Mouse (Mus musculus): ENCODE measurements around the gene Runx2. TPM values are rescaled to one million over a fixed set of nuclear protein-coding genes. Genes with fewer than 3 reads are reported as not detected.

The Runx2 gene
- polyA plus RNA-seq, 1 experiment from 2014 or later, result 1.3 TPM

DNA sequence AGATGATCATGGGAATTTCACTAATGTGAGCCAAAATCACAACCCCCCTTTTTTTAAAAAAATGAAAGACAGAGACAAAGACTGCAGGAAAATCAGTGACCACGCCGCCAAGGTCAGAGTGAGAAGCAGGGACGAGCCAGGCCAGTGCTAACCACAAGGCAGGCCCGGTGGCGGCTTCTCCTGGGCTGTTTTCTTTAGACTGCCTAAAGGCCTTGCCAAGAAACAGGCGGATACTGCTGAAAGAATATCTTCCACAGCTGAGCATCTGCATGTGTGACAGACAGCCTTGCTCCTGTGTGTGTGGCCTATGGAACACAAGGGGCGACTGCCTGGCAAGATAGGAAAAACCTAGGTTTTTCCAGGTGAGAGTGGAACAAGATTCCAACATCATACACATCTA, 136.8 kb downstream of the Runx2 start:
- H3K4me1 ChIP-seq, result no peaks in the 10 kb centered on the region
- no peak overlapping the region for H3K4me2 ChIP-seq
- no peak for ATAC-seq (replicated peaks; ENCODE audit: low FRiP score)
- WGBS, result 65% methylated on average over 7 of the region's 7 CpGs
- H3K9ac ChIP-seq, result no peak overlapping the region
- no peak overlapping the region for H3K27ac ChIP-seq
- no peaks in the 10 kb centered on the region for H3K27me3 ChIP-seq
- peaks cover 5% of the 10 kb centered on the region; the same call in 1 of the 2 replicates for H3K9me3 ChIP-seq (replicated peaks)
- H3K36me3 ChIP-seq, result no peaks in the 10 kb centered on the region
- H3K4me3 ChIP-seq (replicated peaks), result no peak overlapping the region

DNA sequence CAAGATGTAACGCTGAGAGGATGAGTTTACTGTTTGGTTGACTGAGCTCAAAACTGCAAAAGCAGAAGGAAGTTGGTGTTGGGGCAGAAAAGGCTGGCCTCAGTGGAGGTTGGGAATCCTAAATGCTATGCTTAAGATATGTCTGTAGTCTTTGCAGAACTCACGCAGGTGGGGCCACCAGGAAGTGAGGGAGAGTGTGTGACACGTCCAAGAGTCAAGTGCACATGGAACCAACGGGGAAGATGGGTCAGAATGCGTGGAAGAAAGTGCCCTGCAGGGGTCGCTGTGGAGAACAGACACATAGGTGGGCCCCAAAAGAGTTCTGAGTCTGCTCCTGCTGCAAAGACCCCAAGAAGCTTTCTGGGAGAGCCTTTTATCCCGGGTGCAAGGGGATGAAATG, 141.8 kb downstream of the Runx2 start:
- Histone ChIP-seq H3K4me3 (replicated peaks) (no peak overlapping the region), H3K9me3 (replicated peaks) (no peaks in the 10 kb centered on the region), H3K36me3 (no peaks in the 10 kb centered on the region), H3K4me1 (peaks cover 8% of the 10 kb centered on the region; the same call in 1 of the 2 replicates), H3K27me3 (no peaks in the 10 kb centered on the region), H3K27ac (no peak overlapping the region), H3K9ac (no peak overlapping the region), H3K4me2 (no peak overlapping the region)
- ATAC-seq (replicated peaks; ENCODE audit: low FRiP score), result no peak
- 72% methylated on average over 7 of the region's 7 CpGs for WGBS

DNA sequence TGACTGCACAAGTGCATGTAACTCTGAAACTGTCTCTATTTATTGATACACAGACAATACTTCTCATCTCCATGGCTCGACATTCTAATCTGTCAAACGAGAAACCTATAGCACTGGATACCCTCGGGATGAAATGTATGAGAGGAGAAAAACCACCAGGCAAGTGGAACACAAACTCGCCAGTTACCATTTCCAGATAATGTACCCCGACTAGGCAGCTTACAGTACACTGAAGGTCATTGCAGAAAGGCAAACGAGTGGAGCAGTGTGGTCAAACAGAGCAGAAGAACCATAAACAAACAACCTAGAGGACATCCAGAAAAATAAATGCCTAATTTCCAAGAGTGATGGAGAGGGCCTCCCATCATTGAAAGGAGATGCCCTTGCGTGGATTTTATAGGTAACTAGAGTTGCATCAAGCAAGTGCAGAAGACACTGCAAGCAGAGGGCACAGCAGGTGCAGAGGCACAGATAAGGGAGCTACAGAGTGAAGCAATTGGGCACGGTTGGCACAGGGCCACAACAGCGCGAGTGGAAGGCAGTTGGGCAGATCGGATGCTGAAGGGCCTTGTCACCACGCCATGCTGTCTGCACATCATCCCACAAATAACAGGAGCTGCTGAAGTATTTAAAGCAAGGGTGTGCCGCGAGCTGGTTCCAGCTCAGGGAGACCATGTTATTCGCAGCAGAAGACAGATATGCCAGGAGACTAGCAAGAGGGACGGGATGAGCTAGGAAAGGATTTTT, 142.5 kb downstream of the Runx2 start:
- H3K4me1 ChIP-seq, result peaks cover 8% of the 10 kb centered on the region; the same call in 1 of the 2 replicates
- 86% methylated on average over 16 of the region's 16 CpGs for WGBS
- ATAC-seq (replicated peaks; ENCODE audit: low FRiP score), result no peak

DNA sequence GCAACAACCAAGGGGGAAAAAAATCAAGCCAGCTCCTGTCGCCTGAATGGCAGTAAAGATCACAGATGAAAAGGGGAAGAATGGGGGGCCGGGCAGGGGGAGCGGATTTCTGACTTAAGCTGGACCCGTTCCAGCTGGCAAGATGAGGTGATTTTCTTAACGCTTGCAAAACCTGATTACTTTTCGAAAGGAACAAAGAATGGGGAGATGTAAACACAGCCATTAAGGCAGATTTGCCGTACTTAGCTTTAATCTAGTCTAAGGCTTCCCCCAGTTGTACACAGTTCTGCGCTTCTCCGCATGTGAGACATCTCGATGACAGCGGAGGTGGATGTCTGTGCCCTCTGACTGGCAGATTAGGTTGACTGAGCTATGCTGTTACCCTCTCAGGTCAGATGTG, 144.6 kb downstream of the Runx2 start:
- H3K9ac ChIP-seq, result no peak overlapping the region
- no peak for ATAC-seq (replicated peaks; ENCODE audit: low FRiP score)

More for the DNA sequence above, 142.5 kb downstream of the Runx2 start:
- Histone ChIP-seq H3K27me3 (no peaks in the 10 kb centered on the region), H3K4me2 (no peak overlapping the region), H3K36me3 (no peaks in the 10 kb centered on the region), H3K27ac (no peak overlapping the region), H3K4me3 (replicated peaks) (no peak overlapping the region), H3K9ac (no peak overlapping the region), H3K9me3 (replicated peaks) (no peaks in the 10 kb centered on the region)

GRCm38 (mm10) chr17:44667346-44667745, 147.3 kb downstream of the Runx2 start:
- H3K36me3 ChIP-seq, result no peaks in the 10 kb centered on the region
- no peak overlapping the region for H3K27ac ChIP-seq
- H3K4me3 ChIP-seq (replicated peaks), result no peak overlapping the region
- no peaks in the 10 kb centered on the region for H3K27me3 ChIP-seq
- H3K4me2 ChIP-seq, result no peak overlapping the region
- no peaks in the 10 kb centered on the region for H3K9me3 ChIP-seq (replicated peaks)
- H3K9ac ChIP-seq, result no peak overlapping the region
- no peak for ATAC-seq (replicated peaks; ENCODE audit: low FRiP score)
- H3K4me1 ChIP-seq, result peaks cover 8% of the 10 kb centered on the region; the same call in 1 of the 2 replicates
- whole genome bisulfite sequencing, result 77% methylated on average over 5 of the region's 5 CpGs

More for the DNA sequence above, 144.6 kb downstream of the Runx2 start:
- 45% methylated on average over 11 of the region's 11 CpGs for WGBS
- no peaks in the 10 kb centered on the region for H3K36me3 ChIP-seq
- H3K9me3 ChIP-seq (replicated peaks), result no peaks in the 10 kb centered on the region
- H3K4me2 ChIP-seq, result no peak overlapping the region
- peaks cover 8% of the 10 kb centered on the region; the same call in 1 of the 2 replicates for H3K4me1 ChIP-seq
- H3K27ac ChIP-seq, result no peak overlapping the region
- H3K4me3 ChIP-seq (replicated peaks), result no peak overlapping the region
- H3K27me3 ChIP-seq, result no peaks in the 10 kb centered on the region

DNA sequence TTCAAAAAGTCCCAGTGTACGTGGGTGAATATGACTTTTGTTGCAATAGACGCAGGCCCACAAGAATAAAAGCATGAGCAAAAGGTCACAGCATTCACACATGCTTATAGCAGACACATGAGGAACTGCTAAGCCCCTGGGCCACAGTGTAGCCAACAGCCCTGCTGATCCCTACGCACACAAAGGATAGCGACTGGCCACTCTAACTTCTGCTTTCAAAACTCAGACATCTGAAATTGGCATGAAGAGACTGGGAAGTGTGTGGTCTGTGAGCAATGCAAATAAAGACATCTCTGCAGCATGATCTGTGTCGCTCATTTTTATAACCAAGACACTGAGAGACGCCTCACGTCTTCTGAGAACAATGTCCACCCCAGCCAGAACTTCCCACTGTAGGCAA, 150.7 kb downstream of the Runx2 start:
- no peaks in the 10 kb centered on the region for H3K27me3 ChIP-seq
- H3K9ac ChIP-seq, result no peak overlapping the region
- no peaks in the 10 kb centered on the region for H3K9me3 ChIP-seq (replicated peaks)
- H3K4me2 ChIP-seq, result no peak overlapping the region
- WGBS, result 93% methylated on average over 7 of the region's 7 CpGs
- H3K27ac ChIP-seq, result no peak overlapping the region
- no peaks in the 10 kb centered on the region for H3K4me1 ChIP-seq
- no peak overlapping the region for H3K4me3 ChIP-seq (replicated peaks)
- no peaks in the 10 kb centered on the region for H3K36me3 ChIP-seq
- no peak for ATAC-seq (replicated peaks; ENCODE audit: low FRiP score)

- Histone ChIP-seq H3K9ac (no peak overlapping the region), H3K4me2 (no peak overlapping the region), H3K36me3 (no peaks in the 10 kb centered on the region), H3K4me3 (replicated peaks) (no peak overlapping the region), H3K27me3 (no peaks in the 10 kb centered on the region), H3K4me1 (no peaks in the 10 kb centered on the region), H3K27ac (no peak overlapping the region), H3K9me3 (replicated peaks) (no peaks in the 10 kb centered on the region)
- no peak for ATAC-seq (replicated peaks; ENCODE audit: low FRiP score)
- 75% methylated on average over 1 of the region's 1 CpGs for WGBS
These were observed 151.4 kb downstream of the Runx2 start for GRCm38 (mm10) chr17:44663208-44663607.

GRCm38 (mm10) chr17:44662080-44662706, 152.4 kb downstream of the Runx2 start:
- H3K4me1 ChIP-seq, result no peaks in the 10 kb centered on the region
- no peaks in the 10 kb centered on the region for H3K36me3 ChIP-seq
- no peak for ATAC-seq (replicated peaks; ENCODE audit: low FRiP score)
- no peak overlapping the region for H3K9ac ChIP-seq
- H3K27me3 ChIP-seq, result no peaks in the 10 kb centered on the region
- H3K4me3 ChIP-seq (replicated peaks), result no peak overlapping the region
- no peak overlapping the region for H3K27ac ChIP-seq
- H3K9me3 ChIP-seq (replicated peaks), result no peaks in the 10 kb centered on the region
- 81% methylated on average over 6 of the region's 6 CpGs for WGBS
- H3K4me2 ChIP-seq, result no peak overlapping the region

DNA sequence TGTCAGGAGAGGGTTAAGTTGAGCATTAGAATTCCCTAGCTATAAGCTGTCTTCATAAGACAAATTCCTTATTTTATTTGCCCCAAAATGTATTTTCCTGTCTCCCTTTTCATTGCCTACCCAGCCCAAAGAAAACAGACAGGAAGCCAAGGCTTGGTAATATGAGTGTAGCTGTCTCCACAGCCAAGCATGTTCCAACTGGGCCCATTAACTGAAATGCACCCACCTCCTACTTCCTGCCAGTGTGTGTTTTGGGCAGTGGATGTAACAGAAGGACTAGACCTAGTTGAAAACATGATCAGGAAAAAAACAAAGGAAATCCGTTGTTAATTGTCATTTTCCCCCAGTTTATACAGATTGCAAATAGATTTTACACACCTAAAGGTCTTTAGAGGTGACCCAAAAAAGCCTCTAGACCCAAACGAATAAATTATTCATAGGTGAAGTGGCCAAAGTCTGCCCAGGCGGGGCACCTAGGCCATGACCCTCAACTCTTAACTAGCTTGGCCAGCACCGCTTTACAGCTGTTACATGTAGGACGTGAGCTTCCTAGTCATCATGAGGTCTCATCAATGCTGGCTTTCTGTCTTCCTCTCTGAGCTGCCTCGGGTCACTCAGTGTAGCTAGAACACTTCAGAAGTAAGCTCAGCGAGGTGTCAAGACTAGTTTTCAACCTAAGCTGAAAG, 154.3 kb downstream of the Runx2 start:
- no peaks in the 10 kb centered on the region for H3K4me1 ChIP-seq
- H3K27ac ChIP-seq, result no peak overlapping the region
- no peak for ATAC-seq (replicated peaks; ENCODE audit: low FRiP score)
- no peaks in the 10 kb centered on the region for H3K9me3 ChIP-seq (replicated peaks)
- H3K27me3 ChIP-seq, result no peaks in the 10 kb centered on the region
- H3K4me3 ChIP-seq (replicated peaks), result no peak overlapping the region
- no peaks in the 10 kb centered on the region for H3K36me3 ChIP-seq
- WGBS, result 74% methylated on average over 7 of the region's 7 CpGs
- no peak overlapping the region for H3K4me2 ChIP-seq
- no peak overlapping the region for H3K9ac ChIP-seq

- H3K9me3 ChIP-seq (replicated peaks), result no peaks in the 10 kb centered on the region
- H3K9ac ChIP-seq, result no peak overlapping the region
- 0 out of 2 replicates have a peak, but pooled peaks cover 3% of the 10 kb centered on the region for H3K27me3 ChIP-seq
- H3K4me2 ChIP-seq, result no peak overlapping the region
- no peak for ATAC-seq (replicated peaks; ENCODE audit: low FRiP score)
- 75% methylated on average over 4 of the region's 4 CpGs for WGBS
- H3K27ac ChIP-seq, result no peak overlapping the region
- H3K4me1 ChIP-seq, result no peaks in the 10 kb centered on the region
- no peaks in the 10 kb centered on the region for H3K36me3 ChIP-seq
- no peak overlapping the region for H3K4me3 ChIP-seq (replicated peaks)
These were observed 160.1 kb downstream of the Runx2 start for GRCm38 (mm10) chr17:44654503-44654902.

DNA sequence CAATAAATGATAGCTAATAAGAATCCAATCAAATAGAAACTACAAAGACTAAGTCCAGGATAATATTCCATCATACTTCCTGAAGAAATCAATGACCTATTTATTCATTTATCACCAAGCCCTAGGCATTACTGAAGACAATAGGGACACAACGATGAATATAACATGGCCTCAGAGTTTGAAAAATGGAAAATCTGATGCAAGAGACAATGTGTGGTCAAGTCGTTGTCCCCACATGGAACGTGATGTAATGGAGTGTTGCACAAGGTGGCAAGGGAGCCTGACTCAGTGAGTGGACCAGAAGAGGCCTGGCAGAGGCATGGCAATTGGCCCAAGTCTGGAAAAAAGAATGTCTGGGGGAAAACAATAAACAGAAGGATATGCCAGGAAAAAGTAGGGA, 161.5 kb downstream of the Runx2 start:
- Histone ChIP-seq H3K4me1 (0 out of 2 replicates have a peak, but pooled peaks cover 4% of the 10 kb centered on the region), H3K27me3 (0 out of 2 replicates have a peak, but pooled peaks cover 3% of the 10 kb centered on the region), H3K36me3 (no peaks in the 10 kb centered on the region), H3K9ac (no peak overlapping the region), H3K4me2 (no peak overlapping the region), H3K27ac (no peak overlapping the region), H3K4me3 (replicated peaks) (no peak overlapping the region), H3K9me3 (replicated peaks) (no peaks in the 10 kb centered on the region)
- whole genome bisulfite sequencing, result 89% methylated on average over 3 of the region's 3 CpGs
- ATAC-seq (replicated peaks; ENCODE audit: low FRiP score), result no peak

DNA sequence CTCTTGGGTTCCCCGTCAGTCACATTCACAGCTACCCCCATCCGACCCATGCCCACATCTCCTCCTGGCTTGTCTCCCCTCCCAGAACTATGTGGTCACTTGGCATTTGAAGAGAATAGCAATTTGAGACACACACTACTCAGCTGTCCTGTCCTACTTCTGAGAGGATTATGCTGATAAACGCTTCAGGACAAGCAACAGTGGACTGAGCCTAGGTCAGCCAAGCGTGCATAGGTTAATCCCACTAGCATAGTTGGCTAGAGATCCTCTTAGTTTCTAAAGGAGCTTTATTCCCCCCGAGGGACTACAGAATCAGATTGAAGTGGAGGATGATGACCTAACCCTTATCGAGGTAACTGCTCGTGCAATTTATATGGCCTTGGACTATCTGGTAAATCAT, 162.5 kb downstream of the Runx2 start:
- no peaks in the 10 kb centered on the region for H3K9me3 ChIP-seq (replicated peaks)
- ATAC-seq (replicated peaks; ENCODE audit: low FRiP score), result no peak
- no peak overlapping the region for H3K27ac ChIP-seq
- H3K27me3 ChIP-seq, result 0 out of 2 replicates have a peak, but pooled peaks cover 3% of the 10 kb centered on the region
- no peak overlapping the region for H3K4me3 ChIP-seq (replicated peaks)
- no peak overlapping the region for H3K4me2 ChIP-seq
- 84% methylated on average over 7 of the region's 7 CpGs for WGBS
- no peak overlapping the region for H3K9ac ChIP-seq
- H3K4me1 ChIP-seq, result 0 out of 2 replicates have a peak, but pooled peaks cover 4% of the 10 kb centered on the region
- no peaks in the 10 kb centered on the region for H3K36me3 ChIP-seq

Measured in kidney, embryonic 15.5 days (tissue).